Mouse (Mus musculus) embryonic fibroblast, embryonic 13.5 days (primary cell): Measurements from ENCODE around the gene Kifc5b.

Source experiments
- CTCF ChIP-seq: IDR thresholded peaks from 2 replicates; pipeline ENCODE4 v1.5.1; 2011; ENCODE audit warnings: mild to moderate bottlenecking, control low read depth, low read length, moderate library complexity, borderline replicate concordance; ENCODE audit not compliant: insufficient read depth
- POLR2A ChIP-seq: IDR thresholded peaks from 2 replicates; pipeline ENCODE4 v1.6.1; 2011; ENCODE audit warnings: low read depth, mild to moderate bottlenecking, control low read depth, low read length, moderate library complexity

DNA sequence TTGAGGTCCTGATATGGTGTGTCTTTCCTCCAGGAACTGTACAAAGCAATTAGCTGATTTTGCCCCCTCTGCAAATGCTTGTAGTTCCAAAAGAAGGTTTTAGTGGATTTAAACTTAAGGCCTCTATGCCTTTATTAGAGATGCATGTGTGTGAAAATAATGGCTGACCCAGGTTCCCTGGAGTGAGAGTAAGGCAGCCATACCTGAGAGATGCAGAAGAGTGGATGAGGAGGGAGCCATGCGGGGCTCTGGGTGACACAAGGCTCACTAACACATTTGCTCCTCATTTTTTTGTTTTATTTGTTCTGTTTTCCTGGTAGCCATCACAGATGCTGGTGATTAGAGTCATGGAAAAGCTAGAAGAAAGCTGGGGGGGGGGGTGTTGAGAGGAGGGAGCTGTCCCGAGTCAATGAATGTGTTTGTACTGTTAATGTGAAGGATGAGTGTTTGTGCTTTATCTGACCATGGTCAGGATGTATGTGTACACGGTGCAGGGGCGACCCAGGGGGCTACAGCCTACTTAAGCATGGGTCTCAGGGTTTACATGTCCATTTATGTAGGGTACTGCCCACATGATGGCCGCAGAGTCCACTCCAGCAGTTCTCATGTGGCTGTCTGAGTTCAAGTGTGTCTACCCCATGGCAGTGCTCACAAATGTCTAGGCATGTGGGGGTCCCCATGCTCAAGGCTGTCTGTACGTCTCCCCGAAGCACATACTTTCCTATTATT lies 33.8 kb downstream of the Kifc5b start:
- no peak for TF ChIP-seq CTCF
- no peak for TF ChIP-seq POLR2A
